ENCODE assay signal across 15 mouse cellular contexts in genomic region chr15:84096051-84096450, GRCm38 (mm10). TPM values are rescaled to one million over a fixed set of nuclear protein-coding genes. Genes with fewer than 3 reads are reported as not detected.
DNase-seq lines count a peak whose midpoint lies in the region; ATAC-seq and TF ChIP-seq lines count a peak whose summit lies in the region.
"Had no signal": no experiment of that assay in that cellular context is flagged by ENCODE, and none has a peak within 500 bp of the region (broad histone marks: within the 10 kb centered on the region; RNA-seq: fewer than 3 reads in every experiment).

No protein-coding gene starts in this region.

- no peaks in the 10 kb centered on the region for H3K9me3 ChIP-seq in hindbrain, embryonic 15.5 days
- no peaks in the 10 kb centered on the region for H3K9me3 ChIP-seq in hindbrain, embryonic 14.5 days (ENCODE audit: control insufficient read depth, low read length)
- H3K9me3 ChIP-seq: kidney, embryonic 15.5 days had no signal

- peaks cover 10% of the 10 kb centered on the region; the same call in 1 of the 2 replicates for H3K4me1 ChIP-seq in hindbrain, embryonic 15.5 days (replicated peaks)
- no peaks in the 10 kb centered on the region for H3K4me1 ChIP-seq in hindbrain, embryonic 14.5 days (replicated peaks; ENCODE audit: control insufficient read depth, insufficient read depth, low read length)
- H3K4me1 ChIP-seq in cerebellum, adult 2 months (ENCODE audit: control insufficient read depth, insufficient read depth, low read length): peaks cover 36% of the 10 kb centered on the region
- H3K4me1 ChIP-seq: kidney, embryonic 15.5 days had no signal

- 77% methylated on average over 8 of the region's 8 CpGs for WGBS in hindbrain, embryonic 15.5 days
- 80% methylated on average over 8 of the region's 8 CpGs for WGBS in hindbrain, embryonic 14.5 days
- WGBS in cerebellum, adult 2 months: 10% methylated on average over 8 of the region's 8 CpGs

- H3K4me3 ChIP-seq in hindbrain, embryonic 15.5 days: no peak overlapping the region
- no peak overlapping the region for H3K4me3 ChIP-seq in hindbrain, embryonic 14.5 days (replicated peaks; ENCODE audit: low read length)
- no peak overlapping the region for H3K4me3 ChIP-seq in cerebellum, adult 2 months (replicated peaks; ENCODE audit: insufficient read depth, low read depth, low read length)
- H3K4me3 ChIP-seq in gastrocnemius, adult 2 months: no peak overlapping the region
- H3K4me3 ChIP-seq: kidney, embryonic 15.5 days had no signal

- no peak for DNase-seq in hindbrain, embryonic 14.5 days (ENCODE audit: low spot score)
- DNase-seq in cerebellum, adult 2 months: peak; percentile 82
- peak; percentile 76 for DNase-seq in gastrocnemius, adult 2 months
- DNase-seq in urinary bladder, postnatal 25 days (ENCODE audit: low spot score): no peak
- DNase-seq: lung, postnatal 36 days; thymus, postnatal 14 days had no signal

- no peak overlapping the region for H3K4me2 ChIP-seq in hindbrain, embryonic 15.5 days
- no peak overlapping the region for H3K4me2 ChIP-seq in hindbrain, embryonic 14.5 days (replicated peaks)
- H3K4me2 ChIP-seq: kidney, embryonic 15.5 days; midbrain, embryonic 11.5 days had no signal

- peaks cover 6% of the 10 kb centered on the region; the same call in 1 of the 2 replicates for H3K36me3 ChIP-seq in hindbrain, embryonic 15.5 days
- H3K36me3 ChIP-seq in hindbrain, embryonic 14.5 days (replicated peaks; ENCODE audit: control insufficient read depth, insufficient read depth): 0 out of 2 replicates have a peak, but pooled peaks cover 4% of the 10 kb centered on the region
- H3K36me3 ChIP-seq: kidney, embryonic 15.5 days had no signal

- no peaks in the 10 kb centered on the region for H3K27me3 ChIP-seq in hindbrain, embryonic 15.5 days
- no peaks in the 10 kb centered on the region for H3K27me3 ChIP-seq in hindbrain, embryonic 14.5 days (ENCODE audit: control insufficient read depth, insufficient read depth, low read length)
- no peaks in the 10 kb centered on the region for H3K27me3 ChIP-seq in cerebellum, adult 2 months (ENCODE audit: control insufficient read depth, insufficient read depth, low read length)
- H3K27me3 ChIP-seq: kidney, embryonic 15.5 days had no signal

- no peak for TF ChIP-seq POLR2A in cerebellum, adult 2 months (IDR thresholded peaks at IDR 0.05; ENCODE audit: borderline replicate concordance, insufficient read depth, low read length)

- no peak for ATAC-seq in hindbrain, embryonic 15.5 days (ENCODE audit: low FRiP score, low read depth)
- ATAC-seq in hindbrain, embryonic 14.5 days (ENCODE audit: low FRiP score): no peak
- ATAC-seq in cerebellum, adult (ENCODE audit: insufficient number of reproducible peaks, low FRiP score, low TSS enrichment): peak; percentile 59; the same call in 1 of the 2 replicates
- ATAC-seq in CD4-positive, CD25-positive, alpha-beta regulatory T cell, adult 4 months: no peak

- no peak overlapping the region for H3K9ac ChIP-seq in hindbrain, embryonic 15.5 days
- no peak overlapping the region for H3K9ac ChIP-seq in hindbrain, embryonic 14.5 days
- H3K9ac ChIP-seq: kidney, embryonic 15.5 days; liver, embryonic 14.5 days had no signal

- intact Hi-C loops in gastrocnemius, adult 2 months (cut with DNase I): no loop called here

- 0 out of 2 replicates have a peak overlapping the region, but pooled peaks have one; percentile 6 for H3K27ac ChIP-seq in hindbrain, embryonic 15.5 days (replicated peaks)
- H3K27ac ChIP-seq in hindbrain, embryonic 14.5 days: no peak overlapping the region
- H3K27ac ChIP-seq in cerebellum, adult 2 months (ENCODE audit: insufficient read depth, low read length): no peak overlapping the region
- H3K27ac ChIP-seq in gastrocnemius, adult 2 months: no peak overlapping the region
- H3K27ac ChIP-seq: kidney, embryonic 15.5 days; liver, embryonic 14.5 days had no signal

- no peak for TF ChIP-seq CTCF in cerebellum, adult 2 months (IDR thresholded peaks at IDR 0.05; ENCODE audit: borderline replicate concordance, insufficient read depth, low read depth, low read length)
- no peak for TF ChIP-seq CTCF in gastrocnemius, adult 2 months (IDR thresholded peaks at IDR 0.05)

RNA-seq across cellular contexts. Expression of gene Sult4a1, which starts 9.5 kb away (rescaled TPM):
- 109 and 120 TPM in 2 replicates for polyA plus RNA-seq in hindbrain, embryonic 15.5 days (2015; fragmentation: Nextera tagmentation; extraction: Ambion mirVana)
- polyA plus RNA-seq in hindbrain, embryonic 14.5 days (2014; fragmentation: Nextera tagmentation; extraction: Ambion mirVana): 70.3 and 78.6 TPM in 2 replicates
- polyA plus RNA-seq in cerebellum, adult 2 months (2012; rRNA removed): 334 and 363 TPM in 2 replicates
- total RNA-seq in gastrocnemius, adult 2 months (2021): not detected
- not detected for polyA plus RNA-seq in CD4-positive, CD25-positive, alpha-beta regulatory T cell, adult 4 months (2017; shearing (Covaris generic))
- total RNA-seq: CH12.LX had no signal

RNA-seq across cellular contexts. Expression of gene Pnpla5, which starts 26.9 kb away (rescaled TPM):
- polyA plus RNA-seq in hindbrain, embryonic 15.5 days (2015; fragmentation: Nextera tagmentation; extraction: Ambion mirVana): not detected in 2 replicates
- polyA plus RNA-seq in hindbrain, embryonic 14.5 days (2014; fragmentation: Nextera tagmentation; extraction: Ambion mirVana): not detected in 2 replicates
- not detected in 2 replicates for polyA plus RNA-seq in cerebellum, adult 2 months (2012; rRNA removed)
- under 1 TPM in 1 of 2 experiments, not detected in 1; 0.14 TPM for total RNA-seq in gastrocnemius, adult 2 months (2021)
- polyA plus RNA-seq in CD4-positive, CD25-positive, alpha-beta regulatory T cell, adult 4 months (2017; shearing (Covaris generic)): not detected
- total RNA-seq: CH12.LX had no signal
- polyA plus RNA-seq: heart, embryonic 16.5 days; kidney, embryonic 15.5 days; limb, embryonic 11.5 days had no signal

RNA-seq across cellular contexts. Expression of gene Efcab6, which starts 30.9 kb away (rescaled TPM):
- polyA plus RNA-seq in hindbrain, embryonic 15.5 days (2015; fragmentation: Nextera tagmentation; extraction: Ambion mirVana): 0.45 and 0.52 TPM in 2 replicates
- 0.51 and 0.88 TPM in 2 replicates for polyA plus RNA-seq in hindbrain, embryonic 14.5 days (2014; fragmentation: Nextera tagmentation; extraction: Ambion mirVana)
- 0.32 and 0.70 TPM in 2 replicates for polyA plus RNA-seq in cerebellum, adult 2 months (2012; rRNA removed)
- 1 to 10 TPM; 3.7 to 4.9 TPM for total RNA-seq in gastrocnemius, adult 2 months (2021)
- not detected for polyA plus RNA-seq in CD4-positive, CD25-positive, alpha-beta regulatory T cell, adult 4 months (2017; shearing (Covaris generic))
- total RNA-seq: CH12.LX had no signal
- polyA plus RNA-seq: limb, embryonic 11.5 days; liver, embryonic 14.5 days had no signal

Comparison
In these comparisons a context has a peak if more than half of its experiments do, and no peak if none do; other contexts are left out.
1. DNase-seq: peak in cerebellum, adult 2 months (2 of 2) and gastrocnemius, adult 2 months (single experiment); none in hindbrain, embryonic 14.5 days (single experiment) and urinary bladder, postnatal 25 days (single experiment).
2. RNA of gene Sult4a1, which starts 9.5 kb away (polyA plus RNA-seq): 334 to 363 TPM in cerebellum, adult 2 months, 109 to 120 TPM in hindbrain, embryonic 15.5 days and 70.3 to 78.6 TPM in hindbrain, embryonic 14.5 days; not detected in CD4-positive, CD25-positive, alpha-beta regulatory T cell, adult 4 months; every median in the first group is over 10 times any median in the second.